Mouse (Mus musculus): ENCODE data around the gene Srr.
A peak's percentile ranks its signal among the peaks of the same experiment; 100 is the strongest.

Srr gene

GRCm38 (mm10) chr11:74907850-74908249 lies 17.9 kb downstream of the Srr start:
- DNase-seq (ENCODE audit: low read depth, low spot score): no peak

GRCm38 (mm10) chr11:74902416-74902815 lies 23.3 kb downstream of the Srr start:
- no peak for DNase-seq (ENCODE audit: low read depth, low spot score)

GRCm38 (mm10) chr11:74901555-74901954 lies 24.2 kb downstream of the Srr start:
- DNase-seq (ENCODE audit: low read depth, low spot score): no peak

- no peak for DNase-seq (ENCODE audit: low read depth, low spot score)
Observed at GRCm38 (mm10) chr11:74898517-74898827, 27.3 kb downstream of the Srr start.

- DNase-seq (ENCODE audit: low read depth, low spot score): peak; percentile 93
Observed at GRCm38 (mm10) chr11:74897678-74898516, 27.9 kb downstream of the Srr start, which contains the start of gene Tsr1. TSS of gene Tsr1 (plus strand) at chr11:74898071.

- DNase-seq (ENCODE audit: low read depth, low spot score): peak; percentile 50
Observed at GRCm38 (mm10) chr11:74896901-74897677, 28.7 kb downstream of the Srr start, which contains the start of gene Sgsm2. TSS of gene Sgsm2 (minus strand) at chr11:74897060.

GRCm38 (mm10) chr11:74895980-74896900 lies 29.5 kb downstream of the Srr start:
- peak; percentile 18 for DNase-seq (ENCODE audit: low read depth, low spot score)

GRCm38 (mm10) chr11:74894619-74895018 lies 31.1 kb downstream of the Srr start:
- peak; percentile 35 for DNase-seq (ENCODE audit: low read depth, low spot score)

GRCm38 (mm10) chr11:74883098-74883497 lies 42.6 kb downstream of the Srr start:
- DNase-seq (ENCODE audit: low read depth, low spot score): no peak

- no peak for DNase-seq (ENCODE audit: low read depth, low spot score)
Observed at GRCm38 (mm10) chr11:74881979-74882378, 43.8 kb downstream of the Srr start.

- no peak for DNase-seq (ENCODE audit: low read depth, low spot score)
Observed at GRCm38 (mm10) chr11:74880999-74881398, 44.7 kb downstream of the Srr start.

- no peak for DNase-seq (ENCODE audit: low read depth, low spot score)
Observed at GRCm38 (mm10) chr11:74876801-74877200, 48.9 kb downstream of the Srr start.

GRCm38 (mm10) chr11:74874630-74875029 lies 51.1 kb downstream of the Srr start:
- DNase-seq (ENCODE audit: low read depth, low spot score): no peak

- no peak for DNase-seq (ENCODE audit: low read depth, low spot score)
Observed at GRCm38 (mm10) chr11:74870991-74871622, 54.6 kb downstream of the Srr start.

- DNase-seq (ENCODE audit: low read depth, low spot score): peak; percentile 81
Observed at GRCm38 (mm10) chr11:74870544-74870943, 55.2 kb downstream of the Srr start.

- DNase-seq (ENCODE audit: low read depth, low spot score): no peak
Observed at GRCm38 (mm10) chr11:74869603-74870002, 56.1 kb downstream of the Srr start.

- no peak for DNase-seq (ENCODE audit: low read depth, low spot score)
Observed at GRCm38 (mm10) chr11:74868046-74868760, 57.5 kb downstream of the Srr start.

GRCm38 (mm10) chr11:74867181-74867580 lies 58.6 kb downstream of the Srr start:
- peak; percentile 96 for DNase-seq (ENCODE audit: low read depth, low spot score)

GRCm38 (mm10) chr11:74866640-74867039 lies 59.1 kb downstream of the Srr start:
- peak; percentile 97 for DNase-seq (ENCODE audit: low read depth, low spot score)

GRCm38 (mm10) chr11:74865252-74865651 lies 60.5 kb downstream of the Srr start:
- DNase-seq (ENCODE audit: low read depth, low spot score): no peak

All from skeletal muscle tissue, adult 2 months (tissue).